Mouse (Mus musculus): ENCODE data around the gene Aldh1l1. TPM values are rescaled to one million over a fixed set of nuclear protein-coding genes. Genes with fewer than 3 reads are reported as not detected.

Gene Aldh1l1
- polyA plus RNA-seq, 3 experiments from 2014 or later = 0.34 to 0.77 TPM; not detected in 1

GRCm38 (mm10) chr6:90597592-90597991, 111.4 kb downstream of the Aldh1l1 start:
- no peak for ATAC-seq

DNA sequence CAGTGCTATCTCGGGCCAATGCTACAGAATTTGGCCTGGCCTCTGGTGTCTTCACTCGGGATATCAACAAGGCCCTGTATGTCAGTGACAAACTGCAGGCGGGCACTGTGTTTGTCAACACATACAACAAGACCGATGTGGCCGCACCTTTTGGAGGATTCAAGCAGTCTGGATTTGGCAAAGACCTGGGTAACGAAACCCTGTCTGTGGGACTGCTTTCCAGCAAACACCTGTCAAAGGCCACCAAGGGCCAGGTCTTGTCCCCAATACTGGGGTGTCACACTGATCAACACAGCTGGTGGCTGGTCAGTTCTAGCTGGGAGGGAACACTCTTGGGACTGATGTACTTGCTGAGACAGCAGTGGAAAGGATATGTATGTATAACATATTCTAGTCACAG, 112.0 kb downstream of the Aldh1l1 start:
- no peak for ATAC-seq

DNA sequence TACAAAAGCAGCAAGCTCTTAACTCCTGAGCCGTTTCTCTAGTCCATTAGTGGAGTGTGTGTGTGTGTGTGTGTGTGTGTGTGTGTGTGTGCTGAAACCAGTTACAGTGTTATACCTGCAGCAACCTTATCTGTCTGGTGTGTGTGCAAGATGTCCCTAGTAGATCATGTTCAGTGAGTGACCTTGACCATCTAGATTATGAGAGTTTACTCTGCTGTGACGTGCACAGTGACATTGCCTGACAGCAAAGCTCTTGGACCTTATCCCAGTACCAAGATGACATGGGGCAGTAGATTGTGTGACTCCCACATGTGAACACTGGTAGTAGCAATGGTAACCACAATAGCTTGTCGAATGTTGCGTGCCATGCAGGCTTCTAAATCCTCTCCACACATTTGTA, 114.1 kb downstream of the Aldh1l1 start:
- no peak for ATAC-seq

DNA sequence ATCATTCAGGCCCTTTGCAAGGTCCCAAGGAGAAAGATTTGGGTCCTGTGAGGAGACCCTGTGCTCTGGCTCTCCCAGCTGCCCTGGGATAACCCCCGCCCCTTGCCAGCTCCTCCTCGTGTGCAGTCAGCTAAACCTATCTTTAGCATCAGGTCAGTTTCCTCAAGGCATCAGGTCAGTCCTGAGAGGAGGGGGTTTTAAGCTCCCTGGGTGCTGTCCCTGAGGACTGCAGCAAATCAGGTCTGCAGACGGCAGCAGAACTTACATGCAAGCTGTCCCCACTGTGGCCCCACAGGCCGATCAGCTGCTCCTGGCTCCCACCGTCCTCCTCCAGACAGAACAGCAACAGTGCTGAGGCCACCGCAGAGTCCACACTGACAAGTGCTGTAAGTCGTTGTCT, 115.5 kb downstream of the Aldh1l1 start:
- no peak for ATAC-seq

- no peak for ATAC-seq
These were observed 116.1 kb downstream of the Aldh1l1 start for GRCm38 (mm10) chr6:90602304-90602703.

- no peak for ATAC-seq
These were observed 116.9 kb downstream of the Aldh1l1 start for GRCm38 (mm10) chr6:90603126-90603525.

DNA sequence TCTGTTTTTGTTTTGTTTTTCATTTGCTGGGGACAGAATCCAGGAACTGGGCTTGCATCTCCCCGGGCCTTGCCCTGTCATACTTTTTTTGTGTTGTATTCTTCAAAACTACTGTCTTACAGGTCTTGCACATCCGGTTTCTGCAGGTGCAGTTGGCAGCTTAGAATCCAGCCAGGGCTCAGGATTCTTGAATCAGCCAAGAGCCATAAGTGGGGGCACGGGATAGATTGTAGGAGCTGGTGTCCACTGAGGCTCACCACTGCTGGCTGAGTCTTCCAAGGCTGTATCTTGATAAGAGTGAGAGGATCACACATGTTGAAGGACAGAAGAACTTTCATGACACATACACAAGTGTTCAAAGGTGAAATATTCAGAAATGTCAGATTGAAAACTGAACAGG, 117.9 kb downstream of the Aldh1l1 start:
- no peak for ATAC-seq

DNA sequence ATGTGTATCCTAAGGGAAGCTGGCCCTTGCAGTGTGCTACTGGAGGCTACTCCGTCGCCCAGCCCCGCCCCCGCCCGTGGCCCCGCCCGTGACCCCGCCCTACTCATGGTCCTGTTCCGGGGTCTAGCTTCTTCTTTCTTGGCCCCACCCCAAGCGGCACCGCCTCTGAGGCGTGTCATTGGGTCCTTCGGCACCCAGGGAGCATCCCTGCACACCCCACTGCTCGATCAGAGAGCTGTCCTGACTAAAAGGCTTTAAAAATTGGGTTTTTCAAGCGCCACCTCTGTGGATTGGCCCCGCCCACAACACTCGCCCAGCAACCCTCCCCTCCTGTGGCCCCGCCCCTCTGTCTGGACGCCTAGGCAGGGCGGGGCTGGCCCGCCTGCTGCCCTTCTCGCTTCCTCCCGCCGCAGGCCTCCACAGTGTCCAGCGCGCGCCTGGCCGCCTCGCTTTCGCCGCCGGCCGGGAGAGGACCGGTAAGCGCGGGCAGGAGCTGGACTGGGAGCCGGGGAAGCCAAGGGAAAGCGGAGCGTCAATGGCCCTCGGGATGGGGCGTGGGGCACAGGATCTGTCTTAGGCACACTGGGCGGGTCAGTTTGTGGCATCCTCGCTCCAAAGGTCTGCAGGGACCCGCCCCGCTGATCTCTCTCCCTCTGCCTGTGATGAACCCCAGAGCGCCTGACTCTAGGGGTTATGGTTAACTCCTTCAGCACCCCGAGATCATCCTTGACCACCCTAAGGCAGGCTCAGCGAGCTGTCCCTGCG, 118.5 kb downstream of the Aldh1l1 start, which contains the start of gene Slc41a3:
Gene Slc41a3, plus strand, starts transcription at position 193 of the 765 bp plus-strand sequence.
- peak; percentile 72 for ATAC-seq

- no peak for ATAC-seq
These were observed 119.1 kb downstream of the Aldh1l1 start for GRCm38 (mm10) chr6:90605298-90605665.

GRCm38 (mm10) chr6:90606538-90606937, 120.3 kb downstream of the Aldh1l1 start:
- peak; percentile 57 for ATAC-seq

DNA sequence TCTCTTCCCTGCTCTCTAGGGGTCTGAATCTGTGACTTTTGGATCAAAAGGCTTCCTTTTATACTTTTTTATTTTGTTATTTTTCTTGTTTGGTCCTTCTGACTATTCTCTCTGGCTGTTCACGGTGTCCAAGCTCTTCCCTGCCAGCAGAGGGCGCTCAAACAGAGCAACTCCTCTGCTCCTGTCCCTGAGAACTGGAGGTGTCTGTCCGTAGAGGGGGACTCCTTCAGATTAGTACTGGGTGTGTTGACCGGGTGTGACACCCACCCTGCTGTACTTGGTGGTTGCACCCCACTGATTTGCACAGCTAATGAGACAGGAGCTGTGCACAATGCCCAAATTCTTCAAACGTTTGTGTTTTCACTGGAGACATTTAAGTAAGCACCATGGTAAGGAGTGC, 121.0 kb downstream of the Aldh1l1 start:
- ATAC-seq = peak; percentile 48

- no peak for ATAC-seq
These were observed 122.0 kb downstream of the Aldh1l1 start for GRCm38 (mm10) chr6:90608186-90608585.

DNA sequence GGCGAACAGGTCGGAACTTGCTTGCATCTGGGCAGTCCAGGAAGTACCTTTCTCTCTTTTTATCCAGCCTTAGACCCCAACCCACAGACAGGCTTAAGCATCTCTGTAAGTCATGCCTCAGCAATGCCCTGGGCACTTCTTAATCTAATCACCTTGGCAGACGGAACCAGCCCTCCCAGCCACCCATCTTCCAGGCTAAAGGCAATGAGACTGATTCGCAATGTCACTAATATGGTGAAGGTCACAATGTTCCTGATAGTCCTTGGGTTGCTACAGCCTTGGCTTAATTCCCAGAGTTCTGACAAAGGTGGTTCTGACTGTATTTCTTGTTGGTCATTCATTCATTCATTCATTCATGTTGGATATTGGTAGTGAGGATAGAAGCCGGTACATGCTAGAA, 124.0 kb downstream of the Aldh1l1 start:
- no peak for ATAC-seq

GRCm38 (mm10) chr6:90613277-90613676, 127.0 kb downstream of the Aldh1l1 start:
- ATAC-seq = no peak

- no peak for ATAC-seq
These were observed 129.1 kb downstream of the Aldh1l1 start for GRCm38 (mm10) chr6:90615362-90615761.

DNA sequence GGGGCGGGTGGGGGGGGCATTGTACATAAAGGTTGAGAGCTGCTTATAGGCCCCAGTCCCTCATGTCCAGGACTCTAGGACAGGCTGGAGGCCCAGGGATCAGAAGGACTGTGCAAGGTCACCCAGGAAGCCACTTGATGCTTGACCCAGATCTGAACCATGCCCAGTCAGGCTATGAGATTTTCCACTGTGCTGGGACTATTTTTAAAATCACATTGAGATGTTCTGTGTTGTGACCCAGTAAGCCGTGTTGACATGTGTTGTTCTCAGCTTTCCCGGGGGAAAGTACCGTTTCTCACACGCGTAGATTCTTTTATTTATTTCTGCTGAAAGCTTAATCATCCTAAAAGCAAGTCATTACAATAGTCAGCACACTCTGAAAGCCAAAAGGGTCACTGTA, 129.8 kb downstream of the Aldh1l1 start:
- ATAC-seq = peak; percentile 39

- ATAC-seq = no peak
These were observed 130.3 kb downstream of the Aldh1l1 start for GRCm38 (mm10) chr6:90616481-90616880.

GRCm38 (mm10) chr6:90618274-90618673, 132.0 kb downstream of the Aldh1l1 start:
- ATAC-seq = peak; percentile 73

DNA sequence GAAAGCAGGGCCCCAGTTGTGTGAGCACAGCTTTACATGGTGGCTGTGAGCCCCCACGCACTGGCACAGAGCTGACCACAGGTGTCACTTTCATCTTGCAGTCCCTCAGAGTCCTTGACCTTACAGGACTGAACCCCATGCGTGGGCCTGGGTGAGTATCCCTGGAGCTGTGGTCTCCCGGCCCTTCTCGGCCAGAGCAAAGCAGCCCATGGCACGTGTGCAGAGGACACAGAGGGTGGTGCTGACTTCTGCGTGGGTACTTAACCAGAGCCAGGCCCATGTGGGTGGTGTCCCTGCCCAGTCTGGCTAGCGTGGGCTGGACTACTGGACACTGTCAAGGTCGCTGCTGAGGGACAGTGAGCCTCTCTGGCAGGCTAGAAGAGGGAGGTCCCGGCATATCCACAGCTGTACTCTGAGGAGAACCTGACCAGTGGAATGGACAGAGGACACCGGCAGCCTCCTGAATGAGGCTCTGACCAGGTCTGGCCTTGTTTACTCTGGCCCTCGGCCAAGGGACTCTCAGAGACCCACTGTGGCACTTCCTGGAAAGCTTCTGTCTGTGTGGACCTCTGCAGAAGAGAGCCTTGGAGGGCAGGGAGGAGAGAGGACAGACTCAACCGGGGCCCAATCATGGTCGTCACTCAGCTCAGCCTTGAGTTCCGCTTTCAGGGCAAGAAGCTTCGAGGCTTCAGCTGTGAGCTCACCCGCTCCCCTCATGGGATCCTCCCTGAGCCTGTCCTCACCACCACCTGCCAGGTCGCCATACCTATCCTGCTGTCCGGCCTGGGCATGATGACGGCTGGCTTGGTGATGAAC, 132.8 kb downstream of the Aldh1l1 start:
- ATAC-seq = no peak

- no peak for ATAC-seq
These were observed 133.7 kb downstream of the Aldh1l1 start for GRCm38 (mm10) chr6:90619936-90620335.

GRCm38 (mm10) chr6:90620791-90621583, 134.8 kb downstream of the Aldh1l1 start:
- no peak for ATAC-seq

GRCm38 (mm10) chr6:90621584-90621890, 135.3 kb downstream of the Aldh1l1 start:
- ATAC-seq = no peak

GRCm38 (mm10) chr6:90622758-90623455, 136.7 kb downstream of the Aldh1l1 start:
- ATAC-seq = no peak
